Mouse (Mus musculus) hindbrain, embryonic 15.5 days (tissue): ENCODE data around the gene Vamp2. TPM values are rescaled to one million over a fixed set of nuclear protein-coding genes. Genes with fewer than 3 reads are reported as not detected.
A peak's percentile ranks its signal among the peaks of the same experiment; 100 is the strongest.

Experiments
- ATAC-seq: fragments of 200-750 bp; cut with Nextera tagmentation; 2 replicates; pipeline ENCODE4 v1.8.0; 2017; ENCODE audit warnings: low read depth, moderate number of reproducible peaks, moderate TSS enrichment; ENCODE audit not compliant: low FRiP score
- H3K27ac ChIP-seq: fragments of 300-500 bp; sonication (generic); replicated peaks from 2 replicates; pipeline ENCODE4 v1.5.1; 2015; ENCODE audit warnings: mild to moderate bottlenecking, inconsistent platforms
- H3K27me3 ChIP-seq: fragments of 300-500 bp; sonication (generic); 2 replicates; pipeline ENCODE4 v1.6.1; 2015; ENCODE audit warnings: control low read depth, inconsistent platforms
- H3K36me3 ChIP-seq: fragments of 300-500 bp; sonication (generic); 2 replicates; pipeline ENCODE4 v1.6.1; 2015; ENCODE audit warnings: control low read depth, inconsistent platforms
- H3K4me1 ChIP-seq: fragments of 300-500 bp; sonication (generic); replicated peaks from 2 replicates; pipeline ENCODE4 v1.6.1; 2015; ENCODE audit warnings: control low read depth, inconsistent platforms
- H3K4me2 ChIP-seq: fragments of 300-500 bp; sonication (generic); 2 replicates; pipeline ENCODE4 v1.6.1; 2015; ENCODE audit warnings: moderate library complexity, mild to moderate bottlenecking, inconsistent platforms
- H3K4me3 ChIP-seq: fragments of 300-500 bp; sonication (generic); 2 replicates; pipeline ENCODE4 v1.5.1; 2015; ENCODE audit warnings: mild to moderate bottlenecking, inconsistent platforms
- H3K9ac ChIP-seq: fragments of 300-500 bp; sonication (generic); 2 replicates; pipeline ENCODE4 v1.6.1; 2015; ENCODE audit warnings: inconsistent platforms
- H3K9me3 ChIP-seq: fragments of 300-500 bp; sonication (generic); 2 replicates; pipeline ENCODE4 v1.6.1; 2016; ENCODE audit warnings: control low read depth, inconsistent platforms
- WGBS: fragments of 180-500 bp; shearing (Covaris S2); methylation state at CpG from one replicate; pipeline ENCODE4 v1.1.7; 2015; 5-methylcytosine and 5-hydroxymethylcytosine counted together
- polyA plus RNA-seq: library from polyadenylated mRNA; unstranded; fragments of >200 nt; fragmentation: Nextera tagmentation; extraction: Ambion mirVana; gene quantifications from 2 replicates; pipeline ENCODE4 v1.2.1, GENCODE M21; 2015

Gene Vamp2
- polyA plus RNA-seq, 1 experiment from 2014 or later: 437 TPM

DNA sequence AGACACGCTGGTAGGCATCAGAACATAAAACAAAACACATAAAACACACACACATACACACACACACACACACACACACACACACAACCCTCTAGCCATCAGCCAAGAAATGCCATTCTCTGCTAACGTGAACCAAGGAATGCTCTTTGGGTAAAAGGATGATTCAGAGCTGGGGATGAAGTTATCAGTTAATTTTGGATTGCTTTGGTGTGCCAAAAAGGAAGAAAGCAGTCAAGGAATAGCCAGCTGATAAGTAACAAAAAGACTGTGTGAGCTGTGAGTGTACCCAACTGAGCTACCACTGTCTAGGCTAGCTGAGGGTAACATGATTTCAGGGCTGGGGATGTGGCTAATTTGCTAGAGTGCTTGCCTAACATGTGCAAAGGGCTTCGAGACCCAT is 25.7 kb downstream of the Vamp2 start:
- no peak overlapping the region for H3K4me2 ChIP-seq
- ATAC-seq: no peak
- no peaks in the 10 kb centered on the region for H3K9me3 ChIP-seq
- H3K9ac ChIP-seq: no peak overlapping the region
- WGBS: 88% methylated on average over 3 of the region's 3 CpGs
- H3K27ac ChIP-seq: no peak overlapping the region
- H3K27me3 ChIP-seq: peaks cover 10% of the 10 kb centered on the region
- H3K36me3 ChIP-seq: peaks cover 7% of the 10 kb centered on the region
- H3K4me1 ChIP-seq: peaks cover 31% of the 10 kb centered on the region
- no peak overlapping the region for H3K4me3 ChIP-seq

DNA sequence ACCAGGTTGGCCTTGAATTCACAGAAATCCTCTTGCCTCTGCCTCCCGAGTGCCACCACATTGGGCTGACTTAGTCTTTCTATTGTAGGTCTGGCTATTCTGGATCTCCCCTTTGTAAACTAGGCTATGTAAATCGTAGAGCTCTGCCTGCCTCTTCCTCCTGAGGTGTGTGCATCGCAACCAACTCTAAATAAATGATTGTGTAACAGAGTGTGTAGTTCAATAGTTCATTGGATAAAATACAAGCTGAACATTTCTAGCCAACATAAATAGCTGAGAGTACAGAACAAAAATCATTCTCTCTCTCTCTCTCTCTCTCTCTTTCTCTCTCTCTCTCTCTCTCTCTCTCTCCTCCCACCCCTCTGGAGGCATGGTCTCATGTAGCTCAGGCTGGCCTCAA is 26.3 kb downstream of the Vamp2 start:
- Histone ChIP-seq H3K9ac (no peak overlapping the region), H3K9me3 (no peaks in the 10 kb centered on the region), H3K36me3 (peaks cover under 1% of the 10 kb centered on the region), H3K4me1 (peaks cover 37% of the 10 kb centered on the region), H3K27ac (no peak overlapping the region), H3K4me2 (no peak overlapping the region), H3K4me3 (no peak overlapping the region), H3K27me3 (peaks cover 10% of the 10 kb centered on the region)
- WGBS: 84% methylated on average over 3 of the region's 3 CpGs
- ATAC-seq: no peak

GRCm38 (mm10) chr11:69116843-69117242 is 28.6 kb downstream of the Vamp2 start:
- WGBS: 57% methylated on average over 5 of the region's 5 CpGs
- no peaks in the 10 kb centered on the region for H3K9me3 ChIP-seq
- no peak overlapping the region for H3K9ac ChIP-seq
- H3K27me3 ChIP-seq: peaks cover 16% of the 10 kb centered on the region
- H3K4me1 ChIP-seq: peaks cover 54% of the 10 kb centered on the region
- H3K27ac ChIP-seq: no peak overlapping the region
- ATAC-seq: no peak
- H3K4me3 ChIP-seq: peak overlapping the region; percentile 86
- H3K4me2 ChIP-seq: peak overlapping the region; percentile 98
- H3K36me3 ChIP-seq: no peaks in the 10 kb centered on the region

DNA sequence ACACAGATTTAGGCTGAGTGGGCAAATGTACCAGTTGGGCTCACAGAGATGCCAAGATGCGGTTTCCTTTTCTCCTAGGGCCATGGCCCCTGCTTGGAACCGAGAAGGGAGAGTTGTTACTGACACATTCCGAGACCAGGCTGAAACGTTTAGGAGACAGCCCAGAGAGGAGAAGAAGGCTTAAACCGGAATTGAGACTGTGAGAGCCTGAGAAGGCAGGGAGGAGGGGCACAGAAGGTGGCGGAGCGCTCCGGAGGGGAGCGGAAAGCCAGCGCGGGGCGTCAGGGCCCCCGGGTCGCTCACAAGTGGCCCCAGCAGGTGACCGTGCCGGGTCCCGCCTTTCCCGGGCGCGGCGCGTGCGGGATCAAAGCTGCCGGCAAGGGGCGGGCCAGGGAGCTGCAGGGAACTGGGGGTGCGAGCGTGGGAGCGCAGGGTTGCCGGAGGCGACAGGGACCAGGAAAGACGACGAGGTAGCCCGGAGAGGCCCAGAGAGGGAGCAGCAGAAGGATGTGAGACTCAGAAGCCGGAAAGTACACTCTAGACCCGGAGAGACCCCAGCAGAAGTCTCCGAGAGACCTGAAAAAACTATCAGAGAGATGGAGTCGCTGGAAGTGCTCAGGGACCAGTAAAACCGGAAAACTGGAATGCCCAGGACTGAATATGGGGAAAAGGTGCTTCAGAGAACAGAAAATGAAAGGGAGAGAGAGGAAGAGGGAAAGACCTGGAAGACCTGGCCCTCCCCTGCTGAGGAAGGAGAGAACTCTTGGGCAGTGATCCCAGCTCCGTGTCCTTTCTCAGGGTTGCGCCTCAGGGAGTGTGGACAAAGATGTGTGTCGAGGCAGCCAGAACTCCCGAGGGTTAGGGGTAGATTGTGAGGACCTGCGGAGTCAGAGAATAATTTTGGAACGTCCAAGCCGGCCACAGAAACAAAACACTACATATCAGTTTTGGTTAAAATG is 29.7 kb downstream of the Vamp2 start:
- WGBS: under 1% methylated on average over 45 of the region's 45 CpGs
- peaks cover 16% of the 10 kb centered on the region for H3K27me3 ChIP-seq
- peaks cover 51% of the 10 kb centered on the region for H3K4me1 ChIP-seq
- no peaks in the 10 kb centered on the region for H3K36me3 ChIP-seq
- H3K27ac ChIP-seq: peak overlapping the region; percentile 75
- peak overlapping the region; percentile 98 for H3K4me2 ChIP-seq
- peak overlapping the region; percentile 78 for H3K9ac ChIP-seq
- H3K9me3 ChIP-seq: no peaks in the 10 kb centered on the region
- no peak for ATAC-seq
- peak overlapping the region; percentile 86 for H3K4me3 ChIP-seq

GRCm38 (mm10) chr11:69118765-69119164 is 30.5 kb downstream of the Vamp2 start:
- Histone ChIP-seq H3K9ac (peak overlapping the region; percentile 21; the same call in 1 of the 2 replicates), H3K27me3 (peaks cover 16% of the 10 kb centered on the region), H3K4me3 (peak overlapping the region; percentile 86), H3K4me2 (peak overlapping the region; percentile 98), H3K36me3 (no peaks in the 10 kb centered on the region), H3K9me3 (no peaks in the 10 kb centered on the region), H3K4me1 (peaks cover 51% of the 10 kb centered on the region), H3K27ac (no peak overlapping the region)
- ATAC-seq: 0 out of 2 replicates have a peak, but pooled peaks have one; percentile 2
- under 1% methylated on average over 15 of the region's 15 CpGs for WGBS

DNA sequence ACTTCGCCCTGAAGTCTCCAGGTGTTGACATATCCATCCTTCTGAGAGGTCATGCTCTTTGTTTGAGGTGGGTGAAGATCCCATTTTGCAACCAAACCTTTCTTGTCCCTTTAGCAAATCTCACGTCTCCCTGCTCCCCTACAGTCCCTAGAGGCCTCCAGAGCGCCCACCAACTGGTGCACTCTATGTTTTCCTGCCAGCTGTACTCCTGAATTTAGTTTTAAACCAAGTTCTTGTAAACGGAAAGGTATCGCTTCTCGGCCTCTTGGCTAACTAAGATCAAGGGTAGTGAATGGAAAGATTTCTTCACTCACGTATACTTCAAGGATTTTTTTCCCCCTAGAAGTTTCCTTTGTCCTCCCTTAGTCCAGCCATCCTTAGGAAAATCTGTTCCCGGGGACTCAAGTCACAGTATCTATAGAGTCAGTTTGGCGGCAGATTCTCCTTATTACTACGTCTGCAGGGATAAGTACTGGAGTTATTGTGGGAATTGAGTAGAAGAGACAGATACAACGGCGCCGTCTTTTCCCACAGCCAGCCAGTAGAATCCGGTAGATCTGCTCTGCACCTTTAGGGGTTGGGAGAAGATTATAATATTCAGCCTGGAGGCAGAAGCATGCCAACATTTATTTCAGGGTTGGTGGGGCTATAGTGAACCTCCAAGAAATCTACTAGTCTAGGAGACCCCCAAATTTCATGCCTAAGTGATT is 31.3 kb downstream of the Vamp2 start:
- no peak overlapping the region for H3K27ac ChIP-seq
- no peaks in the 10 kb centered on the region for H3K9me3 ChIP-seq
- ATAC-seq: no peak
- H3K4me1 ChIP-seq: peaks cover 51% of the 10 kb centered on the region
- H3K27me3 ChIP-seq: peaks cover 16% of the 10 kb centered on the region
- H3K36me3 ChIP-seq: no peaks in the 10 kb centered on the region
- 34% methylated on average over 14 of the region's 14 CpGs for WGBS
- peak overlapping the region; percentile 89 for H3K4me3 ChIP-seq
- H3K9ac ChIP-seq: no peak overlapping the region
- H3K4me2 ChIP-seq: peak overlapping the region; percentile 98

GRCm38 (mm10) chr11:69120221-69121000 is 32.1 kb downstream of the Vamp2 start, which contains the start of gene Hes7:
Hes7 (plus strand) TSS chr11:69120404.
- WGBS: 2% methylated on average over 27 of the region's 27 CpGs
- H3K9me3 ChIP-seq: no peaks in the 10 kb centered on the region
- peak within 1 kb of the TSS; percentile 70 for H3K9ac ChIP-seq
- peaks cover 51% of the 10 kb centered on the region for H3K4me1 ChIP-seq
- H3K27ac ChIP-seq: no peak within 1 kb of the TSS
- ATAC-seq: no peak
- H3K27me3 ChIP-seq: peaks cover 12% of the 10 kb centered on the region
- no peaks in the 10 kb centered on the region for H3K36me3 ChIP-seq
- H3K4me3 ChIP-seq: peak within 1 kb of the TSS; percentile 89
- H3K4me2 ChIP-seq: peak within 1 kb of the TSS; percentile 98

GRCm38 (mm10) chr11:69121001-69121740 is 32.9 kb downstream of the Vamp2 start:
- Histone ChIP-seq H3K4me2 (peak overlapping the region; percentile 98), H3K27ac (no peak overlapping the region; the same call in 1 of the 2 replicates), H3K36me3 (no peaks in the 10 kb centered on the region), H3K9ac (peak overlapping the region; percentile 70), H3K4me1 (peaks cover 59% of the 10 kb centered on the region), H3K9me3 (no peaks in the 10 kb centered on the region), H3K27me3 (peaks cover 7% of the 10 kb centered on the region; the same call in 1 of the 2 replicates), H3K4me3 (peak overlapping the region; percentile 89)
- 2% methylated on average over 33 of the region's 33 CpGs for WGBS
- no peak for ATAC-seq

DNA sequence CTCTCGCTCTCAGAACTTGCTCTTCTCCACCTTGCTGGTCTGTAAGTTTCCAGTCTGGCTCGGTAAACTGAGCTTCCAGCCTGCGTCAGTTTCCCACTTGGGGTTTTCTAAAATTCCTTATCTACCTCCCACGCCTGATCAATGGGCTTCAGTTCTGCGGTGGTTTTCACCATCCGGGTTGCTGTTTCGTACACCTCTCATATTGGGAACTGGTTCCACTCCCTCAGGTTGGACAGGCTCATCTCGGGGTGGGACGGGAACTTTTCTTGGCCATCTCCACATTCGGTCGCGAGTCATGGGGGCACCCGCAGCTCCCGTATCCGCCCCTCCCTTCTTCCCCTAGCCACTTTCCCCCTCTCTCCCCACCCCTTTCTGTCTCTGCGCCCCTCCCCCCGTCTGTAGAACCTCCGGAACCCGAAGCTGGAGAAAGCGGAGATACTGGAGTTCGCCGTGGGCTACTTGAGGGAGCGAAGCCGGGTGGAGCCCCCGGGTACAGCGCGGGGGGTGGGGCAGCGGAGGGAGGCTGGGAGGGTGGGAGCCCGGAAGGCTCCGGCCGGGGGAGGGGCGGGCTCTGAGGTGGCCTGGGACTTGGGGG is 33.5 kb downstream of the Vamp2 start:
- under 1% methylated on average over 31 of the region's 32 CpGs for WGBS
- Histone ChIP-seq H3K4me3 (peak overlapping the region; percentile 89), H3K27me3 (peaks cover 7% of the 10 kb centered on the region; the same call in 1 of the 2 replicates), H3K4me2 (peak overlapping the region; percentile 98), H3K27ac (peak overlapping the region; percentile 79), H3K9me3 (no peaks in the 10 kb centered on the region), H3K36me3 (no peaks in the 10 kb centered on the region), H3K9ac (peak overlapping the region; percentile 70), H3K4me1 (peaks cover 61% of the 10 kb centered on the region)
- no peak for ATAC-seq

GRCm38 (mm10) chr11:69122336-69122951 is 34.2 kb downstream of the Vamp2 start, which contains the start of gene 9130213A22Rik:
9130213A22Rik (minus strand) TSS chr11:69122589.
- Histone ChIP-seq H3K27ac (peak within 1 kb of the TSS; percentile 79), H3K9ac (peak within 1 kb of the TSS; percentile 70), H3K4me2 (peak within 1 kb of the TSS; percentile 98), H3K9me3 (no peaks in the 10 kb centered on the region), H3K36me3 (no peaks in the 10 kb centered on the region), H3K4me1 (peaks cover 55% of the 10 kb centered on the region), H3K27me3 (peaks cover 7% of the 10 kb centered on the region; the same call in 1 of the 2 replicates), H3K4me3 (peak within 1 kb of the TSS; percentile 89)
- peak; percentile 59 for ATAC-seq
- WGBS: under 1% methylated on average over 66 of the region's 66 CpGs
